Mouse (Mus musculus) bone marrow, adult 2 months (tissue): Measurements from ENCODE around the gene Lmo7. TPM values are rescaled to one million over a fixed set of nuclear protein-coding genes. Genes with fewer than 3 reads are reported as not detected.

Experiments used
- H3K27ac ChIP-seq: fragments of 200-500 bp; 2 replicates; pipeline ENCODE4 v1.5.1; 2012; ENCODE audit warnings: low read depth, mild to moderate bottlenecking, control low read depth, inconsistent platforms, low read length; ENCODE audit not compliant: control insufficient read depth, poor library complexity, insufficient read depth
- H3K4me1 ChIP-seq: fragments of 200-500 bp; 2 replicates; pipeline ENCODE4 v1.6.1; 2011; ENCODE audit warnings: low read length; ENCODE audit not compliant: control insufficient read depth, insufficient read depth
- H3K4me3 ChIP-seq: fragments of 200-500 bp; replicated peaks from 2 replicates; pipeline ENCODE3; 2011; ENCODE audit warnings: mild to moderate bottlenecking, low read depth, low read length, control low read depth; ENCODE audit not compliant: control insufficient read depth
- CTCF ChIP-seq: fragments of 200-500 bp; IDR thresholded peaks from 2 replicates; pipeline ENCODE4 v1.5.1; 2011; ENCODE audit warnings: low read length, control low read depth; ENCODE audit not compliant: control insufficient read depth, insufficient read depth
- POLR2A ChIP-seq: fragments of 200-500 bp; IDR thresholded peaks from 2 replicates; pipeline ENCODE4 v1.6.1; 2011; ENCODE audit warnings: low read depth, mild to moderate bottlenecking, control low read depth, low read length, borderline replicate concordance; ENCODE audit not compliant: control insufficient read depth
- WGBS: fragments of 180-500 bp; shearing (Covaris S2); methylation state at CpG from one replicate; pipeline ENCODE4 v1.1.7; 2018; 5-methylcytosine and 5-hydroxymethylcytosine counted together
- polyA plus RNA-seq: library from polyadenylated mRNA; stranded (reverse); fragments of >200 nt; gene quantifications from 2 replicates; pipeline ENCODE4 v1.2.4, GENCODE M21; 2011; ENCODE audit warnings: low replicate concordance; ENCODE audit not compliant: missing spikeins, insufficient read depth, insufficient read length

The Lmo7 gene
- polyA plus RNA-seq, 1 experiment: 5.1 TPM

DNA sequence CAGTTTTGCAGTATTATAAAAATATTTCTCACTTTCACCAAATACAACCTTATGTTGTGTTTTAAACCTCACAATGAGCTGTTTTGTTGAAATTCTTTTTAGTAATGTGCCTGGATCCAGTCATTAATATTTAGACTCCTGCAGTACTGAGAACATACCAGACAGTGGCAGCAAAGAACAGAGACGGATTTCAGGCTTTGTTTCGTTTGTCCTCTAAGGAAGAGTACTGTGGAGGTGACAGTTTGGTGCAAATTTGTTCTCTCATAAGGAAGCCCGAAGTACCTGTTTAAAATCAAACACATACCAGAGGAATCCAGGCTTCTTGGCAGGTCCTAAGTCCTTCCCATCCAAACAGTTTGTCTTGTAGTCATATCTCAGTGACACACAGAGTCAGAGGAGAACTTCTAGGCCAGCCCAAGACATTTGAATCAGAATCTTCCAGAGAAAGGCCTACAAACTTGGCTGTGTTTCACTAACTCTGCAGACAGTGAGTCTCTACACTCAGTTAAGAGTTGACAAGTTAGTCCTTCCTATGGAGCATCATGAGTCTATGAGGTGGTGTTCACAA, 52.3 kb downstream of the Lmo7 start:
- Histone ChIP-seq H3K4me3 (no peak overlapping the region), H3K27ac (no peak overlapping the region), H3K4me1 (no peaks in the 10 kb centered on the region)
- WGBS: 11% methylated on average over 3 of the region's 3 CpGs
- TF ChIP-seq CTCF: no peak

DNA sequence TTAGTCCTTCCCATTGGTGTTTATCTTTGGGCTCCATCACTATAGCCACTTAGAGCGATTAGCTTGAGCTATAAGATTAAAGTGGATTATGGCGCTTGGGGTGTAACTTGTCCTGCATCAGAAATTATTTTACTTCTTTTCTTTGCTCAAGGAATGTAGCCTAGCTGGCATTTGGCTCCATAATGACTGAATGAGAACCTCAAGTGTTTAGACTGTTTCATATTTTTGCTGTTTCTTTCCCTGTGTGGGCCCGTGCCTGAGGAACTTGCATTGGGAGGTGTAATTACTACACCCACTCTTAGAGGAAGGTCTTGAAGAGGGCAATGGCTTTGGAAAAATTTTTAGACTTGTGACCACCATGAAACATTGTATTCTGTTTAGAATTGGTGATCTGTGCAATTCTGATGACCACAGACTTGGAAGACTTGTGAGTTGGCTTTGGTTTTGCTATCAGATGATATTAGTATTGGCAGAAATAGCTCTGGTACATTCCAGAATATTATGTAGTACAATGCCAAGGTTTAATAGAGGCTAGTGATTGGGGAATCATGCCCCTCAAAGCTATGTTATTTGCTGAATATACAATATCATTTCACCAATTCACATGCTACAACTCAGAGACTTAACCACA, 54.7 kb downstream of the Lmo7 start:
- Histone ChIP-seq H3K27ac (no peak overlapping the region), H3K4me3 (no peak overlapping the region), H3K4me1 (no peaks in the 10 kb centered on the region)
- TF ChIP-seq CTCF (no peak), POLR2A (no peak)
- WGBS: 79% methylated on average over 3 of the region's 3 CpGs

DNA sequence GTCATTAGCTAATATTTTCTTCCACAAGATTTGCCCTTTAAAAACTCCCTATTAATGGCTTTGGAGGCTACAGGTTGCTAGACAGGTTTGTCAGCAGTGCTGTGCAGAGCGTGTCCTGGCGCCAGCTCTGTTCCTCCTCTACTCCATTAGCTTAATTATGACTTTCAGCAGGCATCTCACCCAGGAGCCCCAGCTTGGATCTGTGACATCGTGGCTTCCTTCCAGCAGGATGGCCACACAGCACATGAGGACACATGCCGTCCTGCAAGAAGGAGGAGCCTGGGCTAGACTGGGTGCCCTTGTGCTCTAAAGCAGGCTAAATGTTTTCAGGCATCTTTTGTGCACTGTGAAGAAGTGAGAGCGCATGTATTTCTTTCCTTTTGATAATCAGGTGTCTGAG, 58.1 kb downstream of the Lmo7 start:
- 74% methylated on average over 5 of the region's 5 CpGs for WGBS
- no peak overlapping the region for H3K4me3 ChIP-seq
- TF ChIP-seq POLR2A: no peak
- no peak for TF ChIP-seq CTCF
- no peaks in the 10 kb centered on the region for H3K4me1 ChIP-seq
- H3K27ac ChIP-seq: no peak overlapping the region

DNA sequence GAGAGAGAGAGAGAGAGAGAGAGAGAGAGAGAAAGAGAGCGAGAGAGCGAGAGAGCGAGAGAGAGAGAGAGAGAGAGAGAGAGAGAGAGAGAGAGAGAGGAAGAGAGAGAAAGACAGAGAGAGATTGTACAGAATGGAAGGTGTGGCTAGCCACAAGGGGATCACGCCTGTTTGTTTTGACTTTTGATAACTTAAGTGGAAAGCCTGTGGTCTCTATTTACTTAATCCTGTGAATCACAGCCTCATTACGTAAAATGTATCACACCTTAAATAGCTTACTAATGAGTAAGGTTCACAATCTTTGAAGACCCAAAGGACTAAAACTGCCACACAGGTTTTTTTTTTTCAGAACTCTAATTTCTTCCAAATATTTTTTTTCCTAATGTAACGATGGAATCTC, 58.7 kb downstream of the Lmo7 start:
- no peak overlapping the region for H3K27ac ChIP-seq
- H3K4me3 ChIP-seq: no peak overlapping the region
- H3K4me1 ChIP-seq: no peaks in the 10 kb centered on the region
- no peak for TF ChIP-seq POLR2A
- 79% methylated on average over 3 of the region's 6 CpGs for WGBS

DNA sequence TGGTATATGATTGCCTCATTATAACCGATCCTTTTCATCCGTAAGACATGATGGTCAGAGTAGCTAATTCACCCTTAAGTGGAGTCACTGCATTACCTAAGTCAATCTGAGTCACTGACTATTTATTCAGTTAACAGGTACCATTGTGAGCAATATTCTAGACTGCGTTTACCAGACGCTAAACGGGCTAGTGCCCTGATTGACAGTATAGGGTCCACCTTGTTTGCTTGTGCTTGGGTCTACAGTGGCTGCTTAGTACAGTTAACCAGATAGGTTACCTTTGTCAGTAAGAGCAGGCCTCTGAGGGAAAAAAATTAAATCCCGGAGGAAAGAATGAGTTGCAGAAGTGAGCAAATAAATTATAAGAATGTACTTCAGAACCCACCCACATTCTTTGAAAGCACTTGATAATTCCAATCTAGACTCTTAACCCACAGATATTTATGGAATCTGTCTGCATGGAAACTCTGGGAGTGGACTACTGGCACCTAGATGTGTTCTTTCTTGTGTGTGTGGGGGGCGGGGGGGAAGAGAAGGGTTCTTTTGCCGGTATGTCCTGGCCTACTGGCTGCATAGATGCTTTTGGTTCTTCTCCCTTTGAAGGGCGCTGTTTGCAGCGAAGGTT, 64.9 kb downstream of the Lmo7 start:
- TF ChIP-seq POLR2A (no peak), CTCF (no peak)
- 91% methylated on average over 10 of the region's 10 CpGs for WGBS
- H3K4me1 ChIP-seq: no peaks in the 10 kb centered on the region
- no peak overlapping the region for H3K27ac ChIP-seq
- no peak overlapping the region for H3K4me3 ChIP-seq

DNA sequence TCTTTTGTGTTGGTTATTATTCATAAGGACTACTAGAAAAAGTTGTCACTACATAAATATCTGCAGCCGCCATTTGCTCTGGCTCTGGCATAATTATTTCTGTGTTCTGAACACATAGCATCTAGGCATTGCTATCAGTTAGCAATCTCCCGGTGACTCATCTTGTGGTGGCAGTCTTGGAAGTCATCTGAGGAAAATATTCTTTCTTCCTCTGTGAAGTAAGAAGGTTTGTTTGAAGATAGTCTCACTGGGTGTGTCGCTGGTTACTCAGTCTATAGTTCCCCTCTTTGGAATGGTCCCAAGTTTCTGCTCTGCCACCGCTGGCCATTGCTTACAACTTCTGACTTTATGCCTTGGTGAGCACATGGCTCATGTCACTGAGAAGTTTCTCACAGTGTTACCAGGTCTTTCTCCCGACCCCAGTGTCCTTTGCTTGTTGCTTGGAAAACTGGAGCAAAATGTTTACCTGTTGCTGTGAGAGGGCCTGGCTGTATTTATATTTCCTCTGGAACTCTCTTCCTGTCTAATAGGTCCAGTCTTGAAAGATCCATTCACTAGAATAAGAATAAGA, 68.3 kb downstream of the Lmo7 start:
- Histone ChIP-seq H3K27ac (no peak overlapping the region), H3K4me1 (no peaks in the 10 kb centered on the region), H3K4me3 (no peak overlapping the region)
- TF ChIP-seq CTCF (no peak), POLR2A (no peak)
- WGBS: 59% methylated on average over 5 of the region's 5 CpGs

DNA sequence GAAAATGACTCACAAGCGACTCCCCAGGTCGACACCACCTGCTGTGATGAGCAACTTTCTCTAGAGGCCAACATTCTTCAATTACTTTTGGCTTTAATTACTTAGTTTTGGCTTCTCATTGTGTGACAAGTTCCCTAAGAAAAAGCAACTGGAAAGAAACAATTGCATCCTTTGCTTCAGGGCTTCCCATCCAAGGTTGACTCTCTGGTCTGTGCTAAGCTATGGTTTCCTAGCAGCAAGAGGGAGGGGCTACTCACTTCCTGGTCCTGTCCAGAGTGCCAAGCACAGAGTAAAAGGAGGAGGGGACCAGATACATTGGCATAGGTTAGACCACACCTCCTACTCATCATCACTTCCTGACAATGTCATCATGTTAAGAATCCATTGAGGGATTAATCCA, 69.0 kb downstream of the Lmo7 start:
- 82% methylated on average over 2 of the region's 2 CpGs for WGBS
- Histone ChIP-seq H3K4me3 (no peak overlapping the region), H3K4me1 (no peaks in the 10 kb centered on the region), H3K27ac (no peak overlapping the region)
- TF ChIP-seq POLR2A (no peak), CTCF (no peak)

DNA sequence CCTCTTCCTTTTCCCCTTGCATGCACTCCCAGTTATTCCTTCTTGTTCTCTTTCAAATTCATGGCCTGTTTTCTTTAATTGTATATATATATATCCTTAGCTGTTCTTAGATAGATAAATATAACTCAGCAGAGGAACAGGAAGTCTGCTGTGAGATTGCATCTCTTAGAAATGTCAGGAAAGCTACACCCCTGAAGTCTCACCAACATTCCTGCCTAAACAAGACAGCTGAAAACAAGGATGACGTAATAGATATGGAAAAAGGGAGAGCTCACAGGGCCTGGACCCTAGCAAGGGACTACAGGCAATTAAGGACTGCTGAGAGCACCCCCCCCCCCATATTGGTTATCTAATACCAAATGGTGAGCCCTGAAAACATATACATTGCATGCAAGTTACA, 71.9 kb downstream of the Lmo7 start:
- Histone ChIP-seq H3K27ac (no peak overlapping the region), H3K4me1 (no peaks in the 10 kb centered on the region), H3K4me3 (no peak overlapping the region)
- WGBS: 29% methylated on average over 1 of the region's 1 CpGs
- no peak for TF ChIP-seq CTCF
- TF ChIP-seq POLR2A: no peak
